Mouse (Mus musculus) limb, embryonic 11.5 days (tissue): Measurements from ENCODE around the gene Cpeb1. TPM values are rescaled to one million over a fixed set of nuclear protein-coding genes. Genes with fewer than 3 reads are reported as not detected.
A peak's percentile ranks its signal among the peaks of the same experiment; 100 is the strongest.

Source experiments
- ATAC-seq: fragments of 200-750 bp; cut with Nextera tagmentation; 2 replicates; pipeline ENCODE4 v1.8.0; 2017; ENCODE audit warnings: low read depth; ENCODE audit not compliant: insufficient number of reproducible peaks, low FRiP score, low TSS enrichment
- DNase-seq: peaks from one replicate; pipeline ENCODE4 v3.0.0-alpha.2; 2015; ENCODE audit warnings: low spot score
- H3K27ac ChIP-seq: fragments of 300-500 bp; sonication (generic); replicated peaks from 2 replicates; pipeline ENCODE4 v1.5.1; 2014; ENCODE audit warnings: low read depth, mild to moderate bottlenecking, low read length
- H3K27me3 ChIP-seq: fragments of 300-500 bp; sonication (generic); 2 replicates; pipeline ENCODE4 v1.6.1; 2014; ENCODE audit warnings: mild to moderate bottlenecking, low read length, mixed read lengths; ENCODE audit not compliant: control insufficient read depth, insufficient read depth
- H3K36me3 ChIP-seq: fragments of 300-500 bp; sonication (generic); 2 replicates; pipeline ENCODE4 v1.6.1; 2014; ENCODE audit warnings: mild to moderate bottlenecking, low read length, moderate library complexity, mixed read lengths; ENCODE audit not compliant: control insufficient read depth, insufficient read depth
- H3K4me1 ChIP-seq: fragments of 300-500 bp; sonication (generic); 2 replicates; pipeline ENCODE4 v1.6.1; 2014; ENCODE audit warnings: low read length, mixed read lengths; ENCODE audit not compliant: control insufficient read depth, insufficient read depth
- H3K4me2 ChIP-seq: fragments of 300-500 bp; sonication (generic); 2 replicates; pipeline ENCODE4 v1.6.1; 2014; ENCODE audit warnings: low read depth, mild to moderate bottlenecking, moderate library complexity; ENCODE audit not compliant: severe bottlenecking
- H3K4me3 ChIP-seq: fragments of 300-500 bp; sonication (generic); 2 replicates; pipeline ENCODE4 v1.5.1; 2014; ENCODE audit warnings: low read depth, low read length
- H3K9ac ChIP-seq: fragments of 300-500 bp; sonication (generic); 2 replicates; pipeline ENCODE4 v1.6.1; 2014; ENCODE audit warnings: mild to moderate bottlenecking, low read length
- H3K9me3 ChIP-seq: fragments of 300-500 bp; sonication (generic); 2 replicates; pipeline ENCODE4 v1.6.1; 2016; ENCODE audit warnings: low read length; ENCODE audit not compliant: control insufficient read depth
- WGBS: fragments of 180-500 bp; shearing (Covaris S2); extraction: QIAGEN DNeasy Blood & Tissue Kit; methylation state at CpG from one replicate; pipeline ENCODE4 v1.1.7; 2014; 5-methylcytosine and 5-hydroxymethylcytosine counted together
- polyA plus RNA-seq: library from polyadenylated mRNA; unstranded; fragments of >200 nt; fragmentation: Nextera tagmentation; extraction: Ambion mirVana; gene quantifications from 2 replicates; pipeline ENCODE4 v1.2.1, GENCODE M21; 2014

The Cpeb1 gene
- polyA plus RNA-seq = 0.12 and 0.35 TPM in 2 replicates

DNA sequence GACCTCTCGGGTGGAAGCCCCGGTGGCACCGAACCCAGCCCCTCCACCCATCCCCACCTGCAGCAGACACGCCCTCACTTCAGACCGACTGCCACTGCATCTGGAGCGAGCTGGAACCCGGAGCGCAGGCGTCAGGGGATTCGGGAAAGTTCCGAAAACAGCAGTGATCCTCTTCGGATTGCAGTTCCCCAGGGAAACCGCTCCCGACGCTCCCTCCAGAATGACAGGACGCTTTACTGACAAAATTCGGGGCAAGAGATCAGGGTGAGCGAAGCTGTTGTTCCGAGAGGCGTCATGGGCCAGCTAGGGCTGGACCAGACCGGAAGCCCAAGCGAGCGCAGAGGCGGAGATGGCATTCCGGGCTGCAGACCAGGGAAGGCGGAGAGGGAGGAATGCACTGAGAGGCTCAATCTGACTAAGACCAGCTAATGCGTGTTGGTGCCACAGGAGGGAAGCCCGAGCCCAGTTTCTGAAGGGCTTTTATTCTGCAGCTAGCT, at the start of gene Cpeb1:
TSS of gene Cpeb1 (minus strand) at position 311 of the 497 bp plus-strand sequence.
- Histone ChIP-seq H3K9ac (no peak within 1 kb of the TSS), H3K36me3 (no peaks in the 10 kb centered on the region), H3K27me3 (peaks cover 50% of the 10 kb centered on the region), H3K27ac (no peak within 1 kb of the TSS), H3K4me3 (peak within 1 kb of the TSS; percentile 37), H3K9me3 (no peaks in the 10 kb centered on the region), H3K4me1 (peaks cover 11% of the 10 kb centered on the region), H3K4me2 (peak within 1 kb of the TSS; percentile 78)
- WGBS = under 1% methylated on average over 28 of the region's 28 CpGs
- DNase-seq = peak; percentile 56
- no peak for ATAC-seq

- H3K27ac ChIP-seq = no peak overlapping the region
- H3K9ac ChIP-seq = no peak overlapping the region
- DNase-seq (no peak), ATAC-seq (no peak)
- H3K4me3 ChIP-seq = no peak overlapping the region
- H3K36me3 ChIP-seq = no peaks in the 10 kb centered on the region
- no peaks in the 10 kb centered on the region; the same call in 1 of the 2 replicates for H3K27me3 ChIP-seq
- H3K4me1 ChIP-seq = no peaks in the 10 kb centered on the region
- H3K4me2 ChIP-seq = no peak overlapping the region
- H3K9me3 ChIP-seq = no peaks in the 10 kb centered on the region
- 88% methylated on average over 2 of the region's 2 CpGs for WGBS
Measured at GRCm38 (mm10) chr7:81501050-81501449, 45.8 kb upstream of the Cpeb1 start.

GRCm38 (mm10) chr7:81498181-81498580, 42.9 kb upstream of the Cpeb1 start, which contains the start of gene BC048679:
Gene BC048679, minus strand, starts transcription at chr7:81498281.
- ATAC-seq = no peak
- no peak within 1 kb of the TSS for H3K9ac ChIP-seq
- no peak within 1 kb of the TSS for H3K4me3 ChIP-seq
- H3K27me3 ChIP-seq = peaks cover 8% of the 10 kb centered on the region
- H3K27ac ChIP-seq = no peak within 1 kb of the TSS
- 80% methylated on average over 7 of the region's 7 CpGs for WGBS
- H3K4me2 ChIP-seq = no peak within 1 kb of the TSS
- DNase-seq = no peak
- H3K36me3 ChIP-seq = no peaks in the 10 kb centered on the region
- no peaks in the 10 kb centered on the region for H3K9me3 ChIP-seq
- H3K4me1 ChIP-seq = no peaks in the 10 kb centered on the region

GRCm38 (mm10) chr7:81497171-81497570, 41.9 kb upstream of the Cpeb1 start:
- 40% methylated on average over 6 of the region's 6 CpGs for WGBS
- H3K27me3 ChIP-seq = peaks cover 11% of the 10 kb centered on the region
- no peak overlapping the region for H3K4me3 ChIP-seq
- no peaks in the 10 kb centered on the region for H3K36me3 ChIP-seq
- no peak for ATAC-seq
- no peaks in the 10 kb centered on the region for H3K4me1 ChIP-seq
- H3K27ac ChIP-seq = no peak overlapping the region
- no peaks in the 10 kb centered on the region for H3K9me3 ChIP-seq
- no peak overlapping the region for H3K4me2 ChIP-seq
- no peak overlapping the region for H3K9ac ChIP-seq
- DNase-seq = no peak

DNA sequence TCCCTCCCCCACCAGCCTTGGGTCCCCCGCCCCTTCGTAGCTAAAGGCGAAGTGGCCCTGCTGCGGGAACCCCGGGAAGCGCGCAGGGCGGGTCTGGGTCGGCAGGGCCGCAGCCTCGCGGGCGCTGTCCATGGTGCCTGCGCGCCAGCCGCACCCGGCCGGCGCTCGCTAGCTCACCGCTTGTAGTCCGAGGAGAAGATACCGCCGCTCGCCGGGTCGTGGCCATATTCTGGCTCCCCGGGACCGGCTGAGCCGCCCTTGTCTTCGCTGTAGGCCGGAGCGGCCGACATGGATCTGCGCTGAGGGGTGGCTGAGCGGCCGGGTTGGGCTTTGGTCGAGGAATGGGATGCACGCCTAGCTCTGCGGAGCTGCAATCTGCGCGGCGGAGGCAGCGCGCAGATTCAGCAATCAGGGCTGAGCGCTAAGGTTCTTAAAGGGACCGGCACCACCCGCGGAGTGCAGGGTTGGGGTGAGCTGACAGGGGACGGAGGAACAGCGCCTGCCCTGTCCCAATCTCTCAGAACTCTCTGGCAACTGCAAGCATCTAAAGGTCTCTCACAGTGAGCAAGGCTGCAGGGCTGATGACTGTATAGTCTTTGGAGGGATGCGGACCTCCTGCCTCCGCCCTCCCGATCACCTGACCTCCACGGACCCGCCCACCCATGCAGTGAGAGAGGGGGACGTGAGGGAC, 38.2 kb upstream of the Cpeb1 start, which contains the start of gene Ap3b2:
TSS of gene Ap3b2 (minus strand) at position 595 of the 691 bp plus-strand sequence.
- Histone ChIP-seq H3K4me3 (peak within 1 kb of the TSS; percentile 47), H3K9ac (peak within 1 kb of the TSS; percentile 17; the same call in 1 of the 2 replicates), H3K9me3 (no peaks in the 10 kb centered on the region), H3K4me2 (peak within 1 kb of the TSS; percentile 92), H3K27ac (no peak within 1 kb of the TSS), H3K36me3 (no peaks in the 10 kb centered on the region), H3K27me3 (peaks cover 11% of the 10 kb centered on the region), H3K4me1 (no peaks in the 10 kb centered on the region)
- WGBS = under 1% methylated on average over 57 of the region's 57 CpGs
- ATAC-seq = peak; percentile 51; the same call in 1 of the 2 replicates
- peak; percentile 84 for DNase-seq

DNA sequence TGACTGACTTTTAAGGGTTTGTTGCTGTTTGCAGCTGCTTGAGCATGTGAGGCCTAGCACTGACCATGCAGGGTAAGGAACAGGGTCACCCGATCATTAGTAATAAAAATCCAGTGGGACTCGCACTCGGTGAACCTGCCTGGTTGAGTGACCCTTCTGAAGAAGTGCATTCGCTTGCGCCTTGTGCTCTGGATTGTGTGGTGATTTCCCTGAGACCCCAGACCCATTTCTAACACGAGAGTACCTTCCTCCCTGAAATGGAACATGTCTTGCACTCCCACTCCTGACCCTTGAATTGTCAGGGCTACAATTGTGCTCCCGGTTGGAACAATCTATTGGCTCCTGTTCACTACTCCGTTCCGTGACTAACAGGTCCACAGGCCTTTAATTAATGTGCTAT, 37.4 kb upstream of the Cpeb1 start:
- H3K27ac ChIP-seq = no peak overlapping the region
- H3K27me3 ChIP-seq = peaks cover 11% of the 10 kb centered on the region
- no peak overlapping the region for H3K9ac ChIP-seq
- DNase-seq (no peak), ATAC-seq (no peak)
- H3K4me2 ChIP-seq = no peak overlapping the region
- WGBS = 45% methylated on average over 9 of the region's 9 CpGs
- no peaks in the 10 kb centered on the region for H3K36me3 ChIP-seq
- no peaks in the 10 kb centered on the region for H3K9me3 ChIP-seq
- no peak overlapping the region for H3K4me3 ChIP-seq
- H3K4me1 ChIP-seq = no peaks in the 10 kb centered on the region

- H3K27me3 ChIP-seq = peaks cover 9% of the 10 kb centered on the region
- no peaks in the 10 kb centered on the region for H3K4me1 ChIP-seq
- no peak overlapping the region for H3K4me3 ChIP-seq
- no peak for DNase-seq
- no peak overlapping the region for H3K4me2 ChIP-seq
- H3K27ac ChIP-seq = no peak overlapping the region
- 0 out of 2 replicates have a peak, but pooled peaks have one; percentile 13 for ATAC-seq
- H3K9ac ChIP-seq = no peak overlapping the region
- WGBS = 11% methylated on average over 9 of the region's 9 CpGs
- no peaks in the 10 kb centered on the region for H3K36me3 ChIP-seq
- no peaks in the 10 kb centered on the region for H3K9me3 ChIP-seq
Measured at GRCm38 (mm10) chr7:81489649-81490048, 34.4 kb upstream of the Cpeb1 start.

GRCm38 (mm10) chr7:81480800-81481199, 25.5 kb upstream of the Cpeb1 start:
- ATAC-seq = no peak
- Histone ChIP-seq H3K9me3 (no peaks in the 10 kb centered on the region), H3K27ac (no peak overlapping the region), H3K4me3 (no peak overlapping the region), H3K4me1 (peaks cover 5% of the 10 kb centered on the region; the same call in 1 of the 2 replicates), H3K27me3 (0 out of 2 replicates have a peak, but pooled peaks cover 17% of the 10 kb centered on the region), H3K4me2 (no peak overlapping the region), H3K9ac (no peak overlapping the region), H3K36me3 (no peaks in the 10 kb centered on the region)
- no peak for DNase-seq
- 20% methylated on average over 8 of the region's 8 CpGs for WGBS
